Mouse (Mus musculus) heart, postnatal 0 days (tissue): Measurements from ENCODE around the gene Rsph14.

Experiments
- CTCF ChIP-seq: IDR thresholded peaks from 2 replicates; pipeline ENCODE4 v1.5.1; 2016; ENCODE audit warnings: antibody characterized with exemption, control low read depth, low read depth
- EP300 ChIP-seq: IDR thresholded peaks from 2 replicates; pipeline ENCODE4 v1.6.1; 2016; ENCODE audit warnings: antibody characterized with exemption, low read depth

DNA sequence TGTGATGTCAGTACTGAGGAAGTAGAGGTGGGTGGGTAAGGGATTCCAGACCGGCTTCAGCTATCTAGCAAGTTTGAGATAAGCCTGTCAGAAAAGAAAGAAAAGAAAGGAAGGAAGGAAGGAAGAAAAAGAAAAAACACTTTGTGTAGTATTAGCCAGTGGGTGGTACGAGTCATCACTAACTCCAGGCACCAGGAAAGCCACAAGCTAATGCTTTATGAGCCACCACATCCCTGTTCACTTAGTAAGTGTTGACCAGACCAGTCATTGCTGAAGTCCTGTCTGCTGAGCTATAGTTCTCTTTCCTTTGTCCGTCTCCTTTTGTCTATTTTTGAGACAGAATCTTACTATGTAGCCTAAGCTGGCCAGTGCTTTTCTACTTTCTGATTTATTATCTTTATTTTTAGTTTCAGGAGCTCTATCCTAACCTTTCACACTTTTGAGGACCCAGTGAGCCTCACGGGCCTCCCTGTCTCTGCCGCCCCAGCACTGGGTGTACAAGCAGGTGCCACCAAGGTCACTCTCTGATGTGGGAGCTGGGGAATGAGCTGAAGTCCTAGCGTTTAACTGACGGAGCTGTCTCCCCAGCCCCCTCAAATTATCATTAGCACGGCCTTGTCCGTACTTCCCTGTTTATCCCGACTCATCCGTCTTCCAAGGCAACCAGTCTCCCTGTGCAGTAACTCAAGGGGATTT is 38.0 kb upstream of the Rsph14 start:
- TF ChIP-seq CTCF (no peak), EP300 (no peak)
